Mouse (Mus musculus) heart, adult 2 months (tissue): ENCODE measurements around the gene Masp1. TPM values are rescaled to one million over a fixed set of nuclear protein-coding genes. Genes with fewer than 3 reads are reported as not detected.

Experiments
- DNase-seq, 2 experiments: peaks; one replicate each; pipeline ENCODE4 v3.0.0; 2021
- H3K27ac ChIP-seq: fragments of 200-600 bp; 2 replicates; pipeline ENCODE4 v1.8.1; 2022
- H3K27me3 ChIP-seq: fragments of 200-500 bp; 2 replicates; pipeline ENCODE4 v1.6.1; 2012; ENCODE audit warnings: mild to moderate bottlenecking, low read length, inconsistent platforms, mixed read lengths; ENCODE audit not compliant: control insufficient read depth, insufficient read depth
- H3K36me3 ChIP-seq: fragments of 200-500 bp; 2 replicates; pipeline ENCODE4 v1.6.1; 2012; ENCODE audit warnings: low read length, inconsistent platforms; ENCODE audit not compliant: control insufficient read depth, insufficient read depth
- H3K4me1 ChIP-seq: fragments of 200-500 bp; 2 replicates; pipeline ENCODE4 v1.6.1; 2011; ENCODE audit warnings: low read length; ENCODE audit not compliant: control insufficient read depth, insufficient read depth
- H3K4me3 ChIP-seq: fragments of 200-600 bp; 2 replicates; pipeline ENCODE4 v1.8.1; 2022
- H3K79me2 ChIP-seq: fragments of 200-500 bp; replicated peaks from 2 replicates; pipeline ENCODE4 v1.6.1; 2012; ENCODE audit warnings: mild to moderate bottlenecking, inconsistent platforms, low read length, moderate library complexity, mixed read lengths; ENCODE audit not compliant: control insufficient read depth, insufficient read depth
- H3K9ac ChIP-seq: fragments of 200-500 bp; 2 replicates; pipeline ENCODE4 v1.6.1; 2012; ENCODE audit warnings: low read depth, mild to moderate bottlenecking, control low read depth, inconsistent platforms, low read length, mixed read lengths
- CTCF ChIP-seq: fragments of 200-600 bp; IDR thresholded peaks from 2 replicates; pipeline ENCODE4 v1.8.1; 2022; ENCODE audit warnings: antibody characterized with exemption, mild to moderate bottlenecking, moderate library complexity
- EP300 ChIP-seq: fragments of 200-500 bp; IDR thresholded peaks from 2 replicates; pipeline ENCODE4 v1.6.1; 2011; ENCODE audit warnings: low read depth, low read length, control low read depth; ENCODE audit not compliant: insufficient read depth
- POLR2A ChIP-seq: fragments of 200-500 bp; IDR thresholded peaks from 2 replicates; pipeline ENCODE4 v1.6.1; 2011; ENCODE audit warnings: mild to moderate bottlenecking, low read depth, low read length, control low read depth; ENCODE audit not compliant: insufficient read depth
- WGBS: fragments of 180-500 bp; shearing (Covaris S2); methylation state at CpG from one replicate; pipeline ENCODE4 v1.1.7; 2018; 5-methylcytosine and 5-hydroxymethylcytosine counted together
- intact Hi-C: fragments of 180-260 bp; cut with DNase I; formaldehyde crosslinking; loops from one replicate; pipeline ENCODE4 v1.15.1; 2025
- polyA plus RNA-seq: library from polyadenylated mRNA; depleted of rRNA; stranded (reverse); fragments of >200 nt; gene quantifications from 2 replicates; pipeline ENCODE4 v1.2.3, GENCODE M21; 2012
- total RNA-seq, 2 experiments: library from RNA; stranded (reverse); gene quantifications; 2 replicates each; pipeline ENCODE4 v1.2.3; 2021

The Masp1 gene
- total and polyA plus RNA-seq, 3 experiments: 10.3 to 15.8 (median 15.4) TPM

DNA sequence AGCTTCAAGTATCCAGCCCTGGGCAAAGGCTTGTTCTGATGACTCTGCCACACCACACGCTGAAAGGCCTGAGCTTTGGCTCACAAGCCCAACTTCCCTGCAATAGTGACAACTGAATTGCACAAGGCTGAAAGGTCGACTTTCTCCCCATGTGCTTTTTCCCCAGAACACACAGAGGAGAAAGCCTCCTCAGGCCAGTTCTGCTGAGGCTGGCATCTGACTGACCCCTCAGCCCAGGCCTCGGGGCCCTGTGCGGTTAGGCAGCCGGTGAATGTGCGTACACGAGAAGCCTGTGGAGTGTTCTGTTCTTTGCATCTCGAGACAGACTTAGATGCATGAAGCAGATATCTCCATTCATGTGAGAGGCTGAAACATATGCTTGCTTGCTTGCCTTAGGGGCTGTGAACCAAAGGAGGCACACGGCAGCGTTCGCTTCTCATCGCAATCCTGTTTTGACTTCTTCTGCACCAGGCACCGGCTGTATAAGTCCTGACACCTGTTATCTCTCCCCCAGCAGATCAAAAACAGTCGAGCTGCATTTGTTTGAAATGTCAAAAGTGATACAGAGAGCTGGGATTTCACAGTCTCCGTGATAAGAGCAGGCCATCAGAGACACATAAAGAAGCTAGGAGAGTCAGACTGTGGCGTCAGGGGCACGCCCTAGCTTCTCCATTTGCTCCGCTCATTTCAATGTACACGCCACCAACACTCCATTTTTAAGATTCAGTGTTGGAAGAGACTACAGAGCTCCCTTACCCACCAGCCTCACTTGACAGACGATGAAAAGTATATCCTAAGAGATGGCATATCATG is 2.7 kb downstream of the Masp1 start:
- Histone ChIP-seq H3K4me3 (no peak overlapping the region), H3K4me1 (peaks cover 11% of the 10 kb centered on the region), H3K9ac (no peak overlapping the region), H3K27ac (no peak overlapping the region), H3K27me3 (no peaks in the 10 kb centered on the region), H3K36me3 (no peaks in the 10 kb centered on the region), H3K79me2 (no peaks in the 10 kb centered on the region)
- intact Hi-C loops: no loop called here
- no peak for TF ChIP-seq CTCF
- no peak for TF ChIP-seq POLR2A
- TF ChIP-seq EP300: no peak
- 71% methylated on average over 20 of the region's 20 CpGs for WGBS
- DNase-seq: no peak

DNA sequence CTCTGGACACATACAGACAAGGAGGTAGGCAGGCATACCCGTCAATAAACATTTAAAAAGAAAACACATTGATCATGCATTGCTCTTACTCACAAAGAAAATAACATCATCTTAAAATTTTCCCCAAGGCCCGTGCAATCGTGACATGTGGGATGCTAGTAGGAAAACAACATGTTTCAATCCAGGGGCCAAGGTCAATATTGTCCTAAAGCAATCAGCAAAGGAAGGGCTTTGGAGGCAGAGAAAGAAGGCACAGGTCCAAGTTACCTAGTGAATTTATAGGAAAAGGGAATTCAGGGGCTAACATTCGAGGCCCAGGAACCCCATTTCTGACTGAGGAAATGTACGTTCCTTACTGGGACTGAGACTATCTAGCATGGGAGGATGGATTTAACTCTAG is 3.4 kb downstream of the Masp1 start:
- H3K4me3 ChIP-seq: no peak overlapping the region
- peaks cover 11% of the 10 kb centered on the region for H3K4me1 ChIP-seq
- WGBS: 69% methylated on average over 5 of the region's 5 CpGs
- no peaks in the 10 kb centered on the region for H3K79me2 ChIP-seq
- intact Hi-C loops: no loop called here
- TF ChIP-seq CTCF (no peak), EP300 (no peak), POLR2A (no peak)
- H3K9ac ChIP-seq: no peak overlapping the region
- no peaks in the 10 kb centered on the region for H3K36me3 ChIP-seq
- DNase-seq: no peak
- H3K27me3 ChIP-seq: no peaks in the 10 kb centered on the region
- H3K27ac ChIP-seq: no peak overlapping the region

GRCm38 (mm10) chr16:23516606-23517005 is 4.0 kb downstream of the Masp1 start:
- Histone ChIP-seq H3K4me3 (no peak overlapping the region), H3K36me3 (no peaks in the 10 kb centered on the region), H3K79me2 (no peaks in the 10 kb centered on the region), H3K4me1 (peaks cover 11% of the 10 kb centered on the region), H3K9ac (no peak overlapping the region), H3K27me3 (no peaks in the 10 kb centered on the region), H3K27ac (no peak overlapping the region)
- TF ChIP-seq EP300 (no peak), POLR2A (no peak), CTCF (no peak)
- no peak for DNase-seq
- intact Hi-C loops: no loop called here
- WGBS: 38% methylated on average over 2 of the region's 2 CpGs

- Histone ChIP-seq H3K79me2 (no peaks in the 10 kb centered on the region), H3K36me3 (no peaks in the 10 kb centered on the region), H3K4me1 (peaks cover 11% of the 10 kb centered on the region), H3K27me3 (no peaks in the 10 kb centered on the region), H3K4me3 (no peak overlapping the region), H3K9ac (no peak overlapping the region), H3K27ac (no peak overlapping the region)
- DNase-seq: peak; percentile 44 to 71
- no peak for TF ChIP-seq CTCF
- no peak for TF ChIP-seq POLR2A
- TF ChIP-seq EP300: 0 out of 2 replicates have a peak, but pooled peaks have one; percentile 6
- intact Hi-C loops: no loop called here
- WGBS: 15% methylated on average over 3 of the region's 3 CpGs
Measured at GRCm38 (mm10) chr16:23515766-23516165, 4.8 kb downstream of the Masp1 start.

GRCm38 (mm10) chr16:23513401-23513800 is 7.2 kb downstream of the Masp1 start:
- Histone ChIP-seq H3K27ac (no peak overlapping the region), H3K4me1 (peaks cover 8% of the 10 kb centered on the region; the same call in 1 of the 2 replicates), H3K27me3 (no peaks in the 10 kb centered on the region), H3K36me3 (no peaks in the 10 kb centered on the region), H3K79me2 (no peaks in the 10 kb centered on the region), H3K9ac (no peak overlapping the region), H3K4me3 (no peak overlapping the region)
- 91% methylated on average over 1 of the region's 1 CpGs for WGBS
- TF ChIP-seq POLR2A (no peak), EP300 (no peak), CTCF (no peak)
- DNase-seq: no peak
- intact Hi-C loops: no loop called here

- no peak for DNase-seq
- no peaks in the 10 kb centered on the region for H3K36me3 ChIP-seq
- intact Hi-C loops: no loop called here
- peaks cover 8% of the 10 kb centered on the region; the same call in 1 of the 2 replicates for H3K4me1 ChIP-seq
- H3K79me2 ChIP-seq: no peaks in the 10 kb centered on the region
- no peak overlapping the region for H3K4me3 ChIP-seq
- H3K9ac ChIP-seq: no peak overlapping the region
- WGBS: 78% methylated on average over 4 of the region's 4 CpGs
- no peak overlapping the region for H3K27ac ChIP-seq
- TF ChIP-seq CTCF (no peak), EP300 (no peak), POLR2A (no peak)
- no peaks in the 10 kb centered on the region for H3K27me3 ChIP-seq
Measured at GRCm38 (mm10) chr16:23511166-23511935, 9.3 kb downstream of the Masp1 start.
